Mouse (Mus musculus) ES-Bruce4 (cell line): ENCODE data around the gene Osbpl9. TPM values are rescaled to one million over a fixed set of nuclear protein-coding genes. Genes with fewer than 3 reads are reported as not detected.

ENCODE experiments used
- H3K27ac ChIP-seq: 2 replicates; pipeline ENCODE4 v1.5.1; 2012; ENCODE audit warnings: low read length, inconsistent platforms; ENCODE audit not compliant: insufficient read depth
- H3K27me3 ChIP-seq: 2 replicates; pipeline ENCODE4 v1.6.1; 2012; ENCODE audit warnings: mild to moderate bottlenecking, low read length, inconsistent platforms; ENCODE audit not compliant: control insufficient read depth, poor library complexity, insufficient read depth, severe bottlenecking
- H3K36me3 ChIP-seq: 2 replicates; pipeline ENCODE4 v1.6.1; 2012; ENCODE audit warnings: inconsistent platforms, mild to moderate bottlenecking, low read length, moderate library complexity; ENCODE audit not compliant: control insufficient read depth, poor library complexity, insufficient read depth, severe bottlenecking
- H3K4me1 ChIP-seq: one replicate; pipeline ENCODE4 v1.8.1; 2011; ENCODE audit warnings: low read length; ENCODE audit not compliant: control insufficient read depth, insufficient read depth
- H3K4me3 ChIP-seq: 2 replicates; pipeline ENCODE4 v1.5.1; 2011; ENCODE audit warnings: low read depth, mild to moderate bottlenecking, low read length
- H3K9ac ChIP-seq: 2 replicates; pipeline ENCODE4 v1.6.1; 2012; ENCODE audit warnings: low read depth, mild to moderate bottlenecking, inconsistent platforms; ENCODE audit not compliant: poor library complexity, severe bottlenecking
- H3K9me3 ChIP-seq: replicated peaks from 2 replicates; pipeline ENCODE4 v1.6.1; 2012; ENCODE audit warnings: mild to moderate bottlenecking, low read length, inconsistent platforms; ENCODE audit not compliant: control insufficient read depth, poor library complexity, insufficient read depth, severe bottlenecking
- CTCF ChIP-seq: IDR thresholded peaks from one replicate; pipeline ENCODE4 v1.8.1; 2011; ENCODE audit warnings: low read depth, low read length
- EP300 ChIP-seq: IDR thresholded peaks from 2 replicates; pipeline ENCODE4 v1.6.1; 2011; ENCODE audit warnings: low read depth, low read length; ENCODE audit not compliant: insufficient read depth
- POLR2A ChIP-seq: IDR thresholded peaks from one replicate; pipeline ENCODE4 v1.8.1; 2011; ENCODE audit warnings: low read length; ENCODE audit not compliant: insufficient read depth
- polyA plus RNA-seq: library from polyadenylated mRNA; stranded (reverse); fragments of >200 nt; gene quantifications from 2 replicates; pipeline ENCODE4 v1.2.4, GENCODE M21; 2011; ENCODE audit warnings: low read depth; ENCODE audit not compliant: missing spikeins, insufficient read depth, insufficient read length

The Osbpl9 gene
- polyA plus RNA-seq, 1 experiment, result 83.3 TPM

GRCm38 (mm10) chr4:109098861-109099260, 103.2 kb downstream of the Osbpl9 start:
- H3K4me1 ChIP-seq, result peaks cover 1% of the 10 kb centered on the region
- no peaks in the 10 kb centered on the region for H3K27me3 ChIP-seq
- H3K9ac ChIP-seq, result no peak overlapping the region
- H3K4me3 ChIP-seq, result no peak overlapping the region
- no peaks in the 10 kb centered on the region for H3K9me3 ChIP-seq
- H3K27ac ChIP-seq, result no peak overlapping the region
- TF ChIP-seq POLR2A, result no peak
- TF ChIP-seq CTCF, result no peak
- TF ChIP-seq EP300, result no peak
- peaks cover 3% of the 10 kb centered on the region; the same call in 1 of the 2 replicates for H3K36me3 ChIP-seq

- H3K4me3 ChIP-seq, result no peak overlapping the region
- no peaks in the 10 kb centered on the region for H3K27me3 ChIP-seq
- TF ChIP-seq POLR2A (no peak), CTCF (no peak)
- peaks cover 1% of the 10 kb centered on the region for H3K4me1 ChIP-seq
- H3K36me3 ChIP-seq, result no peaks in the 10 kb centered on the region
- H3K9me3 ChIP-seq, result no peaks in the 10 kb centered on the region
- H3K27ac ChIP-seq, result no peak overlapping the region
- no peak overlapping the region for H3K9ac ChIP-seq
Observed at GRCm38 (mm10) chr4:109094269-109094668, 107.8 kb downstream of the Osbpl9 start.

GRCm38 (mm10) chr4:109092344-109092743, 109.7 kb downstream of the Osbpl9 start:
- no peak overlapping the region for H3K4me3 ChIP-seq
- no peaks in the 10 kb centered on the region for H3K27me3 ChIP-seq
- H3K27ac ChIP-seq, result no peak overlapping the region
- no peaks in the 10 kb centered on the region for H3K9me3 ChIP-seq
- peaks cover 1% of the 10 kb centered on the region for H3K4me1 ChIP-seq
- TF ChIP-seq POLR2A (no peak), CTCF (no peak)
- H3K36me3 ChIP-seq, result no peaks in the 10 kb centered on the region
- H3K9ac ChIP-seq, result no peak overlapping the region

- peaks cover 1% of the 10 kb centered on the region for H3K4me1 ChIP-seq
- H3K27me3 ChIP-seq, result no peaks in the 10 kb centered on the region
Observed at GRCm38 (mm10) chr4:109091241-109091777, 110.8 kb downstream of the Osbpl9 start.

GRCm38 (mm10) chr4:109089999-109090398, 112.1 kb downstream of the Osbpl9 start:
- H3K9me3 ChIP-seq, result no peaks in the 10 kb centered on the region
- H3K4me3 ChIP-seq, result no peak overlapping the region
- no peak overlapping the region for H3K9ac ChIP-seq
- no peaks in the 10 kb centered on the region for H3K36me3 ChIP-seq
- no peaks in the 10 kb centered on the region for H3K4me1 ChIP-seq
- TF ChIP-seq POLR2A (no peak), CTCF (no peak), EP300 (no peak)
- H3K27me3 ChIP-seq, result no peaks in the 10 kb centered on the region
- no peak overlapping the region for H3K27ac ChIP-seq

More at GRCm38 (mm10) chr4:109091241-109091777, 110.8 kb downstream of the Osbpl9 start:
- Histone ChIP-seq H3K27ac (no peak overlapping the region), H3K4me3 (no peak overlapping the region), H3K36me3 (no peaks in the 10 kb centered on the region), H3K9me3 (no peaks in the 10 kb centered on the region), H3K9ac (no peak overlapping the region)
- TF ChIP-seq EP300, result no peak
- TF ChIP-seq CTCF, result no peak
- no peak for TF ChIP-seq POLR2A

GRCm38 (mm10) chr4:109089171-109089570, 112.9 kb downstream of the Osbpl9 start:
- no peak overlapping the region for H3K4me3 ChIP-seq
- TF ChIP-seq CTCF, result no peak
- TF ChIP-seq POLR2A, result no peak
- no peak for TF ChIP-seq EP300
- no peaks in the 10 kb centered on the region for H3K9me3 ChIP-seq
- no peaks in the 10 kb centered on the region for H3K36me3 ChIP-seq
- H3K9ac ChIP-seq, result no peak overlapping the region
- no peaks in the 10 kb centered on the region for H3K4me1 ChIP-seq
- no peaks in the 10 kb centered on the region for H3K27me3 ChIP-seq
- H3K27ac ChIP-seq, result no peak overlapping the region
